Mouse (Mus musculus) erythroblast, embryonic 14.5 days (primary cell): ENCODE measurements around the gene Oxnad1.

Experiments
- GATA1 ChIP-seq: IDR thresholded peaks from 2 replicates; pipeline ENCODE4 v1.6.1; 2012; ENCODE audit warnings: low read length, inconsistent platforms, mixed read lengths
- TAL1 ChIP-seq: IDR thresholded peaks from 3 replicates; pipeline ENCODE4 v1.6.1; 2012; ENCODE audit warnings: low read length, inconsistent platforms, mixed read lengths

GRCm38 (mm10) chr14:32124261-32124660, 39.1 kb downstream of the Oxnad1 start:
- TF ChIP-seq GATA1 (no peak), TAL1 (no peak)
